Mouse (Mus musculus): ENCODE measurements around the gene Tcp11. TPM values are rescaled to one million over a fixed set of nuclear protein-coding genes. Genes with fewer than 3 reads are reported as not detected.

Gene Tcp11
- 7.1 to 10.2 TPM (median 8.4 TPM) in 4 replicates for total RNA-seq (2023)

DNA sequence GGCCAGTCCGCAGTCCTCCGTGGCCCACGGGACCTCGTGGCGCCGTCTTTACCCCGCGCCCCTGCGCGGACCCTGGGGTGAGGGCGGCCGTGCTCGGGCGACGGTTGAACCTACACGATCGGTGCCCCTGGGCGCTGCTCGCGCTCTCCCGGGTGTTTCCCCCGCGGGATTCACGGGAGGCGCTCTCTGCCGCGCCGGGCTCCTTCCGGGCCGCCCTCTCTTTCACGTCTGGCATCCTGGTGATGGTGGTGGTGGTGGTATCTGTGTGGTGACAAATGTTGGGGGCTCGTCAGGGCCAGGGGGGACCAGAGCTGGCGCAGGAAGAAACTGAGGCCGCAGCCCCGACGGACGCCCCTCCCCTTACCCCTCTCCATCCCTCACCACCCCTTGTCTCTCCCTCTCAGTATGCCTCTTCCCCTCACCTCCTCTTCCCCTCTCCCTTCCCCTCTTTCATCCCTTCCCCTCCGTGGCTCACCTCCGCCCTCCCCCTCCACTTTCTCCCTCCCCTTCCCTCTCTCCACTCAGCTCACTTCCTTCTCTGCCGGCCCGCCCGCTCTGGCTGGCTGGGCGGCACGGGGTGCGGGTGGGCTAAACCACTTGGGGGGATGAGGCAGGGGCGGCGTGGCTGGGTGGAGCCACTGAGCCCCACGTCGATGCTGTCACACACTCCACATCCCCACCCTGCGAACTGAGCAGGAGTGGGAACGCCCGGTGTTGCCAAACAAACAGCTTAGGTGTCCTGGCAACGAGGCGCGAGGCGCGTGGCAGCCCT lies at the start of gene Tcp11:
Gene Tcp11, minus strand, starts transcription at position 595 of the 772 bp plus-strand sequence.

Other genes starting within 250 kb of the Tcp11 start
- 67.1 to 82.7 TPM (median 70.3 TPM) in 4 replicates for gene Snrpc, start 242.5 kb downstream of the Tcp11 start, total RNA-seq (2023)
- gene Uhrf1bp1, start 224.2 kb downstream of the Tcp11 start, total RNA-seq (2023), result 4.9 to 6.5 TPM (median 5.6 TPM) in 4 replicates
- 34.3 to 44.8 TPM (median 37.8 TPM) in 4 replicates for gene Anks1, start 171.3 kb downstream of the Tcp11 start, total RNA-seq (2023)
- gene Taf11, start 170.8 kb downstream of the Tcp11 start, total RNA-seq (2023), result 34.7 to 54.1 TPM (median 42.4 TPM) in 4 replicates
- gene Scube3, start 61.5 kb upstream of the Tcp11 start, total RNA-seq (2023), result not detected in 4 replicates
- gene Zfp523, start 96.5 kb upstream of the Tcp11 start, total RNA-seq (2023), result 13.8 to 21.3 TPM (median 16.3 TPM) in 4 replicates
- gene Def6, start 127.1 kb upstream of the Tcp11 start, total RNA-seq (2023), result 75.4 to 84.6 TPM (median 78.8 TPM) in 4 replicates
- 25.7 to 29.5 TPM (median 28.4 TPM) in 4 replicates for gene Ppard, start 152.1 kb upstream of the Tcp11 start, total RNA-seq (2023)
- 26.2 to 36.6 TPM (median 32.1 TPM) in 4 replicates for gene Fance, start 232.9 kb upstream of the Tcp11 start, total RNA-seq (2023)
- 1,486 to 1,599 TPM (median 1,559 TPM) in 4 replicates for gene Rpl10a, start 247.8 kb upstream of the Tcp11 start, total RNA-seq (2023)

Measured in B cell, adult 62 days (primary cell).